Mouse (Mus musculus) embryonic facial prominence, embryonic 14.5 days (tissue): Measurements from ENCODE around the gene Mesd. TPM values are rescaled to one million over a fixed set of nuclear protein-coding genes. Genes with fewer than 3 reads are reported as not detected.

ENCODE experiments used
- ATAC-seq: fragments of 200-750 bp; cut with Nextera tagmentation; 2 replicates; pipeline ENCODE4 v1.8.0; 2017; ENCODE audit warnings: low read depth, moderate number of reproducible peaks, moderate TSS enrichment
- DNase-seq: peaks from one replicate; pipeline ENCODE4 v3.0.0-alpha.2; 2015; ENCODE audit warnings: low spot score
- H3K27ac ChIP-seq: fragments of 300-500 bp; sonication (generic); replicated peaks from 2 replicates; pipeline ENCODE4 v1.5.1; 2014; ENCODE audit warnings: low read depth, mild to moderate bottlenecking, low read length, moderate library complexity
- H3K27me3 ChIP-seq: fragments of 300-500 bp; sonication (generic); replicated peaks from 2 replicates; pipeline ENCODE4 v1.6.1; 2014; ENCODE audit warnings: low read length; ENCODE audit not compliant: control insufficient read depth, insufficient read depth
- H3K36me3 ChIP-seq: fragments of 300-500 bp; sonication (generic); 2 replicates; pipeline ENCODE4 v1.6.1; 2014; ENCODE audit warnings: low read length, mixed read lengths; ENCODE audit not compliant: control insufficient read depth, insufficient read depth
- H3K4me1 ChIP-seq: fragments of 300-500 bp; sonication (generic); 2 replicates; pipeline ENCODE4 v1.6.1; 2014; ENCODE audit warnings: antibody characterized with exemption, low read length; ENCODE audit not compliant: control insufficient read depth, insufficient read depth
- H3K4me2 ChIP-seq: fragments of 300-500 bp; sonication (generic); 2 replicates; pipeline ENCODE4 v1.6.1; 2014; ENCODE audit warnings: low read depth, mild to moderate bottlenecking, low read length, moderate library complexity, mixed read lengths
- H3K4me3 ChIP-seq: fragments of 300-500 bp; sonication (generic); 2 replicates; pipeline ENCODE4 v1.5.1; 2014; ENCODE audit warnings: low read depth, mild to moderate bottlenecking, low read length
- H3K9ac ChIP-seq: fragments of 300-500 bp; sonication (generic); 2 replicates; pipeline ENCODE4 v1.6.1; 2014; ENCODE audit warnings: low read depth, mild to moderate bottlenecking, low read length, moderate library complexity, mixed read lengths
- H3K9me3 ChIP-seq: fragments of 300-500 bp; sonication (generic); 2 replicates; pipeline ENCODE4 v1.6.1; 2016; ENCODE audit warnings: low read length; ENCODE audit not compliant: control insufficient read depth
- WGBS: fragments of 180-500 bp; shearing (Covaris S2); extraction: QIAGEN DNeasy Blood & Tissue Kit; methylation state at CpG from one replicate; pipeline ENCODE4 v1.1.7; 2014; 5-methylcytosine and 5-hydroxymethylcytosine counted together
- polyA plus RNA-seq: library from polyadenylated mRNA; unstranded; fragments of >200 nt; fragmentation: Nextera tagmentation; extraction: Ambion mirVana; gene quantifications from 2 replicates; pipeline ENCODE4 v1.2.1, GENCODE M21; 2014

Mesd gene
- polyA plus RNA-seq, 1 experiment from 2014 or later, result 84.2 TPM

DNA sequence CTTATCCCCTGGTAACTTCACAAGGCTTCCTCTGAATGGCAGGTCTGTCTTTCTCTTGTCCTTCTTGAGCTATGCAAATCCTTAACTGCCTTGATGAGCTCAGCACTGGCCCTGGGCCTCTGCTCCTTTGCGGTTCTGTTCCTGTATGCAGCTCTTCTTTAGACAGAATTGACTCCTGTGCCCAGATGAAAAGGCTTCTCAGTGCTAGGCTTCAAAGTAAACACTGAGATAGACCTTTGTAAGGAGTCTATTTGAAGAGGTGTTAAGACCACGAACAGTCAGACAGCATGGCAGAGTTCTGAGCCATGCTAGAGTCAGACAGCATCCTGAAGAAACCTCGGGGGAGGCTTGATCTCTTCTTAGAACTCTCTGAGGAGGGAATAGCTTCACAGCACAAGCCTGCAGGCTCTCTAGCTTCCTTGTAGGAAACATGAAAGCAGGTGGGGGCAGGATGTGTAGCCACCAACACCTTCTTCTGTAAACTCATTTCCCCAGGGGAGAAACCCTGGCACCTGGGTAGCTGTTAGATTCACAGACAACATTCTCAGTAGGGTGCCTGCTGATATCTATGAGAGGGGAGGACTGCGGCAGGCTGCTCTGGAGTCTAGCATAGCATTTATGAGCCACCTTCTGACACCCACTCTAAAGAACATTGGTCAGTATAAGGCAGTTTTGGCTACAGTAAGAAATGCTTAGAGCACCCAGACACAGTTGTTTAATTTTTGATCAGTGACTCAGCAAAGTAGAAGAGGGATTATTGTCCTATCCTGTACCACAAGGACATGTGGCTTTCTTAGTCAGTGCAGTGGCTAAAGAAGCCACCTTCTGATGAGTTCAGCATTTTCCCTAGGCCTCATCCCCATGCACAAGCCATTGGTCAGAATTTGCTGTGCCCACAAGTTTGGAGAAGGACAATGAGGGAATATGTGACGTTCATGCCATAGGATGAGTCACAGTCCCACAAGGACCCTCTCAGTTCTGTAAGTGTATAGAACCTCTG is 31.6 kb upstream of the Mesd start:
- H3K36me3 ChIP-seq, result no peaks in the 10 kb centered on the region
- ATAC-seq (no peak), DNase-seq (no peak)
- no peaks in the 10 kb centered on the region for H3K9me3 ChIP-seq
- no peaks in the 10 kb centered on the region for H3K27me3 ChIP-seq
- H3K9ac ChIP-seq, result no peak overlapping the region
- WGBS, result 43% methylated on average over 5 of the region's 5 CpGs
- 0 out of 2 replicates have a peak overlapping the region, but pooled peaks have one; percentile 2 for H3K27ac ChIP-seq
- no peak overlapping the region for H3K4me3 ChIP-seq
- no peaks in the 10 kb centered on the region for H3K4me1 ChIP-seq
- no peak overlapping the region for H3K4me2 ChIP-seq

DNA sequence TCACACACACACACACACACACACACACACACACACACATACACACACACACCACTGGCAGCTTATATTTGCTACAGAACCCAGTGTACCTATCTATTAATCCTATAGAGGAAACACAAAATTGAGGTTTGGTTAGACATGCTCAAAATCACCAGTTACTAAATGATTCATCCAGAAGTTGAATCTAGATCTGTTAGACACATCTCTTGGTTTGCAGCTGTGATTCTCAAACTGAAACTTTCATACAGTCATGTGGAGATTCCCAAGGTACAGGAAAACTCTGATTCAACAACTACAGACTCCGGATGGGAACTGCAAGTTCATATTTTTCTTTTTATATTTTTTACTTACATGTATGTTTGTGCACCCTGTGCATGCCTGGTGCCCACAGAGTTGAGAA is 29.1 kb upstream of the Mesd start:
- 82% methylated on average over 1 of the region's 1 CpGs for WGBS
- no peaks in the 10 kb centered on the region for H3K4me1 ChIP-seq
- no peak for DNase-seq

DNA sequence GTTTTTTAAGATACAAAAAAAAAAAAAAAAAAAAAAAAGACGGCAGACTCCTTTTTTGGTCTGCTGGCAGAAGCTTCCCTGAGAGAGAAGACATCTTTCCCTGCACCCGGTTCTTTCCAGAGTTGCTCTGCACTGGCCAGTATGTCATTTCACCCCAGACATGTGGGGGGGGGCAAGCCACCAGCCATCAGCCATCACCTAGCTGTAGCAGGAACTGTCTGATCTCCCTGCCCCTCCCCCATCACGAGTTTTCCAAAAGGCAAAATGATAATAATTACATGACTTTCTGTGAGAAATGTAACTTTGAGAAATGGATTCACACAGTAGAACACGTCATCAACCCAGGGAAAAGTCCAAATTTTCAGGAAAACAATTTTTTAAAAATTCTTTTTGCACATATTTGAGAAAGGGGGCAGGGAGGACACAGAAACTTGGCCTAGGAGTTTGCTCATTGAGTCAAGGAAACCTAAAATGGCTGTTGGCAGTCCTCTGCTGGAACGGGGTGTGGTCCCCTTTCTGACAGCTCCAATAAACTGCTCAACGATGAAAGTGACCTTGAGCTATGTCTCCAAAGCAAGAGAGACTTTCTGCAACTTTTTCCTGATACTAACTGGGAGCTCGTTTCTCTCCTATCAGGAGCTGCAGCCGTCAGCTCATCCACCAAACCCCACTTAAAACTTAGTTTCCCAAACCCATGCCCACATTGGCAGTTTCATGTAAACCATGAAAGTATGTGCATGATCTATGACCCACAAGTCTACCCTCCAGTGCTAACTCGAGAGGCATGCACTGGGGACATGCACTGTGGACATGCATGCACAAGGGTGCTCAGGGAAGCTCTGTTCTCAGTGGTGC is 27.7 kb upstream of the Mesd start:
- H3K27me3 ChIP-seq, result no peaks in the 10 kb centered on the region
- WGBS, result 65% methylated on average over 9 of the region's 9 CpGs
- no peak overlapping the region for H3K4me3 ChIP-seq
- no peak for DNase-seq
- H3K27ac ChIP-seq, result no peak overlapping the region
- H3K9ac ChIP-seq, result no peak overlapping the region
- H3K4me2 ChIP-seq, result no peak overlapping the region
- no peak for ATAC-seq
- no peaks in the 10 kb centered on the region for H3K4me1 ChIP-seq
- no peaks in the 10 kb centered on the region for H3K9me3 ChIP-seq
- H3K36me3 ChIP-seq, result no peaks in the 10 kb centered on the region

More for the DNA sequence above, 29.1 kb upstream of the Mesd start:
- Histone ChIP-seq H3K9me3 (no peaks in the 10 kb centered on the region), H3K4me3 (no peak overlapping the region), H3K9ac (no peak overlapping the region), H3K27me3 (no peaks in the 10 kb centered on the region), H3K4me2 (no peak overlapping the region), H3K36me3 (no peaks in the 10 kb centered on the region), H3K27ac (no peak overlapping the region)
- no peak for ATAC-seq

DNA sequence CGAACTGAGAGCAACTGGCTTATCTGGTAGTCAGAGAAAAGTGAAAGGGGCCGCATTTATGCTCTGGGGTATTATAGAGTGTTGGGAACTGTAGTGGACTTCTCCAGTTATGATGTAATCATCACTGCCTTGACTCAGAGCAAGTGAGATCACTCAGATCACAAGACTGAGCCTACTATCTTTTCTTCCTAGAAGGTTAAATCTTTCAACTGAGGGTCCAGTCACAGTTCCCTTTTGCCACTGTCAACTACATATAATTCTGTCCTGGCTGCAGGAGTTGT is 27.1 kb upstream of the Mesd start:
- no peak overlapping the region for H3K27ac ChIP-seq
- H3K27me3 ChIP-seq, result no peaks in the 10 kb centered on the region
- no peak for ATAC-seq
- no peaks in the 10 kb centered on the region for H3K9me3 ChIP-seq
- no peaks in the 10 kb centered on the region for H3K36me3 ChIP-seq
- WGBS, result 84% methylated on average over 2 of the region's 2 CpGs
- H3K9ac ChIP-seq, result no peak overlapping the region
- H3K4me3 ChIP-seq, result no peak overlapping the region
- no peak for DNase-seq
- no peaks in the 10 kb centered on the region for H3K4me1 ChIP-seq
- no peak overlapping the region for H3K4me2 ChIP-seq

DNA sequence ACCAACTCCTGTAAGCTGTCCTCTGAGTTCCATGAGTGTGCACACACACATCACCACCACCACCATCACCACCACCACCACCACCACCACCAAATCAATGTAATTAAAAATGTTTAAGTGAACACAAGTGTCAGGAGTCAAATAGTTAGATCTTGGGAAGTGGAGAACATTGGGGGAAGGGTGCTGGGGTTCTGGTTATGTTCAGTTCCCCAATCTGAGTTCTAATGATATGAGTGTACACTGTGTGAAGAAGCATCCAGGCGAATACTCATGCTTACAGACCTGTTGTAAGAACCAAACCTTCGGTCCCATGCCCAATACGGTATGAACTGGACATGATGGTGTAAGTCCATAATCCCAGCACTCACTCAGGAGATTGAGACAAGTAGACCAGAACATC is 26.3 kb upstream of the Mesd start:
- Histone ChIP-seq H3K9me3 (no peaks in the 10 kb centered on the region), H3K36me3 (no peaks in the 10 kb centered on the region), H3K4me1 (no peaks in the 10 kb centered on the region), H3K4me3 (no peak overlapping the region), H3K27ac (no peak overlapping the region), H3K27me3 (no peaks in the 10 kb centered on the region), H3K9ac (no peak overlapping the region), H3K4me2 (no peak overlapping the region)
- ATAC-seq, result no peak
- no peak for DNase-seq
- 96% methylated on average over 3 of the region's 3 CpGs for WGBS

DNA sequence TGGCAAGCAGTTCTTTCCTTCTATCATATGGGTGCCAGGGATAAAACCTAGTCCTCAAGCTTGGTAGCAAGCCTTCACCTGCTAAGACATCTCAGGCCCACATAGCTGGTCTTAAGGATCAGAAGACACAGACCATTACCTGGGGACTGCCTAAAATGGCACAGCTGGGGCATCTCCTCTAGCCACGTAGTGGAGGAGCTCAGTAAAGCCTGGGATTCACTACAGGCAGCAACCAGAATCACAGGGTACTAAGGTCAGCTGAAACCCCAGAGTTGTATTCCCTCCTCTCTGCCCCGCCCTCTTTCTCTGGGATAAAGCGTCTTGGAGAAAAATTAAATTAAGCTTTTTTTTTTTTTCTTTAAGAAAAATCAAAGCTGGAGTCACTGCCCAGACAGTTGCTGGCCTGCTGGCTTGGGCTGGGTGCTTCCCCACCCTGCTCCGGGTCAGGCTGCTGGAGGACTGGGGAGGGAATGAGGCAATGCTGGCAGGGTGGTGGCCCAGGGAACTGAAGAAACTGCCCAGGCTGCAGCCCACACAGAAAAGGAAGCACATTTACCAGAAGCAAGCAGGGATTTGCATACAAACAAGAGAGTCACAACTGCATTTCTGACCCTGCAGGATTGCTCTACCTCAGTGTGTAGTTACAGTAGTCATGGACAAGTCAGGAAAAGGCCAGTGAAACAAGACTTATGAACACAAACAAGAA is 24.7 kb upstream of the Mesd start:
- no peak for DNase-seq
- Histone ChIP-seq H3K36me3 (no peaks in the 10 kb centered on the region), H3K27me3 (no peaks in the 10 kb centered on the region), H3K4me2 (no peak overlapping the region), H3K4me3 (no peak overlapping the region), H3K4me1 (no peaks in the 10 kb centered on the region), H3K9me3 (no peaks in the 10 kb centered on the region), H3K27ac (0 out of 2 replicates have a peak overlapping the region, but pooled peaks have one; percentile 15), H3K9ac (peak overlapping the region; percentile 1; the same call in 1 of the 2 replicates)
- no peak for ATAC-seq
- WGBS, result 42% methylated on average over 4 of the region's 4 CpGs

DNA sequence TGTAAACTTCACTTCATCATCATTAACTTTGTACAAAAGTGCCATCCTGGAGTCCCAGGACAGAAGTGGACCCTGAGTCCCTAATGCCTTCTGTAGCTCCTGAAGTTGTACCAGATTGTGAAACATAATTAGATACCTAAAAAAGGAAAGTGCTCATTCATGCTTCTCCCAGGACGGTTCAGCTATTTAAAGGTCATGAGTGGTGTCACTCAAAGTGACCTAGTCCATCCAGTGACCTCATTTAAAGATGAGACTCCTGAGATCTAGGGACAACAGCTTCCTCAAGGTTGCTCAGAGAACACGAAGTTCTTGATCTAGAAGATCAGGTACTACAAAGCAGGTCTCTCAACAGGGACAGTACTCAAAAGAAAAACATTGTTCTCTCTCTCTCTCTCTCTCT is 20.7 kb upstream of the Mesd start:
- H3K9me3 ChIP-seq, result no peaks in the 10 kb centered on the region
- no peak for ATAC-seq
- 42% methylated on average over 2 of the region's 2 CpGs for WGBS
- no peaks in the 10 kb centered on the region for H3K27me3 ChIP-seq
- H3K27ac ChIP-seq, result no peak overlapping the region
- H3K4me1 ChIP-seq, result no peaks in the 10 kb centered on the region
- no peak overlapping the region for H3K4me2 ChIP-seq
- H3K9ac ChIP-seq, result no peak overlapping the region
- no peak for DNase-seq
- H3K4me3 ChIP-seq, result no peak overlapping the region
- H3K36me3 ChIP-seq, result no peaks in the 10 kb centered on the region

DNA sequence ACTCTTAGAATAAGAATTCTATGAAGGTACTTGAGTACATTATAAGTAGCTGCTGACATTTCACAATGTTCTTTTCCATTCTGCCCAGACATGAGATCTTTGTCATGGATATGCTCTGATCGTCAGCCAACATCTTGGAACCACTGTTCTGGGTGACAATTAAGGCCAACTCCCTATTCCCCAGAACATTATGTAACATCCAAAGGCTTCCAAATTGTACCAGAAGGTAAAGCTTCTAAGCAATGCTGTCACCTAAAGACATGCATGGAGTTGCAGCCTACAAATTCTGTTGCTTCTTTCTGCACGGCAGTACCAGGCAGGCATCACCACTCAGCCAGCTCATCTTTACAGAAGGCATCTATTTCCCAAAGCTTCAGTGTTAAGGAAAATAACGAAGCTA is 16.1 kb upstream of the Mesd start:
- H3K9ac ChIP-seq, result no peak overlapping the region
- H3K27ac ChIP-seq, result no peak overlapping the region
- no peaks in the 10 kb centered on the region for H3K9me3 ChIP-seq
- WGBS, result 76% methylated on average over 3 of the region's 3 CpGs
- DNase-seq, result no peak
- H3K36me3 ChIP-seq, result no peaks in the 10 kb centered on the region
- H3K4me2 ChIP-seq, result no peak overlapping the region
- ATAC-seq, result no peak
- H3K4me3 ChIP-seq, result no peak overlapping the region
- no peaks in the 10 kb centered on the region for H3K27me3 ChIP-seq
- no peaks in the 10 kb centered on the region for H3K4me1 ChIP-seq
